Mouse (Mus musculus) lung, adult 2 months (tissue): ENCODE measurements around the gene Foxb2. TPM values are rescaled to one million over a fixed set of nuclear protein-coding genes. Genes with fewer than 3 reads are reported as not detected.

Experiments used
- DNase-seq: peaks from one replicate; pipeline ENCODE4 v3.0.0; 2022
- H3K4me1 ChIP-seq: fragments of 200-500 bp; 2 replicates; pipeline ENCODE4 v1.6.1; 2011; ENCODE audit warnings: low read length; ENCODE audit not compliant: control insufficient read depth, insufficient read depth
- H3K4me3 ChIP-seq: fragments of 200-500 bp; replicated peaks from 2 replicates; pipeline ENCODE3; 2011; ENCODE audit warnings: low read depth, mild to moderate bottlenecking, control low read depth, low read length; ENCODE audit errors: extremely low read depth
- CTCF ChIP-seq: fragments of 200-500 bp; IDR thresholded peaks from 2 replicates; pipeline ENCODE4 v1.5.1; 2011; ENCODE audit warnings: mild to moderate bottlenecking, low read length, control low read depth; ENCODE audit not compliant: insufficient read depth
- POLR2A ChIP-seq: fragments of 200-500 bp; IDR thresholded peaks from 2 replicates; pipeline ENCODE4 v1.6.1; 2011; ENCODE audit warnings: low read depth, mild to moderate bottlenecking, control low read depth, low read length, borderline replicate concordance; ENCODE audit errors: extremely low read depth
- WGBS: fragments of 180-500 bp; shearing (Covaris S2); methylation state at CpG from one replicate; pipeline ENCODE4 v1.1.7; 2018; 5-methylcytosine and 5-hydroxymethylcytosine counted together
- polyA plus RNA-seq: library from polyadenylated mRNA; depleted of rRNA; stranded (reverse); fragments of >200 nt; gene quantifications from 2 replicates; pipeline ENCODE4 v1.2.3, GENCODE M21; 2012; rRNA removed

Gene Foxb2
- polyA plus RNA-seq, result not detected in 2 replicates

DNA sequence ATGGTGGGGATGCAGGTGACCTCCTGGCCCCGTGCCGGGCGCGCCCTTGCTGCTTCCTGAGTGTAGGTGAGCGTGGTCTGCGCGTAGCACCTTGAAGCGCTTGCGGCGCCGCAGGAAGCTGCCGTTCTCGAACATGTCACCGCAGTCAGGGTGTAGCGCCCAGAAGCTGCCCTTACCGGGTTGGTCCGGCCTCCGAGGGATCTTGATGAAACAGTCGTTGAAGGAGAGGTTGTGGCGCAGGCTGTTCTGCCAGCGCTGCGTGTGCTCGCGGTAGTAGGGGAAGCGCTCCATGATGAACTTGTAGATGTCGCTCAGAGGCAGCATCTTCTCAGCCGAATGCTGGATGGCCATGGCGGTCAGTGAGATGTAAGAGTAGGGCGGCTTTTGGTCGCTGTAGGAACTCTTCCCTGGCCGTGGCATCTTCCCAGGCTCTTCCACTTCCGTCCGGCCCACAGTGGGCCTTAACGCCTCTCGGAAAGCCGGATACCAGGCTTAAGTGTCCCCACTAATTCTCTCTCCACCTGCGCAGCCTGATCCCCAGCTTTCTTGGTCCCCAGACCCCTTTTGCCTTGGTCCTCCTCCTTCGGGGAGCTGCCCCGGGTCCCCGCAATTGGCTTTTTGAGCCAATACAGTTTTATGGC is at the start of gene Foxb2:
TSS of gene Foxb2 (minus strand) at position 585 of the 641 bp plus-strand sequence.
- Histone ChIP-seq H3K4me1 (peaks cover 9% of the 10 kb centered on the region), H3K4me3 (peak within 1 kb of the TSS; percentile 18)
- WGBS, result 2% methylated on average over 40 of the region's 40 CpGs
- TF ChIP-seq POLR2A (no peak), CTCF (no peak)
- no peak for DNase-seq

DNA sequence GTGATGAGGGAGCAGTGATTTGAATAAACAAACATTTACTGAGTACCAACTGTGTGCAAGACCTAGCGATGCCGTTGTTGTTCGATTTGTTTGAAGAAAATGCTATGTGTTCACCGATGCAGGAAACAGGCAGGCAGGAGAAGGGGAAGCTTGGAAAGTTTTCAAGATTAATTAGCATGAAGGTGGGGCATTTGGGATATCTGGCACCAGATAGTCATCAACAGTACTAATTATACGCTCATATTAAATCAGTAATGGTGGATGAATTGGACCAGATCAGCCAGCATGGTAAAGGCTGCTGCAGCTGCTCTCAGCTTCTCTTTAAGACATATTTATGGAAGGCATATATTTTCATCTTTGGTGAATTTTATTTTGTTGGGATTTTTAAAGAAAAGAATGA is 37.9 kb upstream of the Foxb2 start:
- H3K4me1 ChIP-seq, result no peaks in the 10 kb centered on the region
- H3K4me3 ChIP-seq, result no peak overlapping the region
- TF ChIP-seq POLR2A (no peak), CTCF (no peak)
- DNase-seq, result no peak
- WGBS, result 77% methylated on average over 5 of the region's 5 CpGs

DNA sequence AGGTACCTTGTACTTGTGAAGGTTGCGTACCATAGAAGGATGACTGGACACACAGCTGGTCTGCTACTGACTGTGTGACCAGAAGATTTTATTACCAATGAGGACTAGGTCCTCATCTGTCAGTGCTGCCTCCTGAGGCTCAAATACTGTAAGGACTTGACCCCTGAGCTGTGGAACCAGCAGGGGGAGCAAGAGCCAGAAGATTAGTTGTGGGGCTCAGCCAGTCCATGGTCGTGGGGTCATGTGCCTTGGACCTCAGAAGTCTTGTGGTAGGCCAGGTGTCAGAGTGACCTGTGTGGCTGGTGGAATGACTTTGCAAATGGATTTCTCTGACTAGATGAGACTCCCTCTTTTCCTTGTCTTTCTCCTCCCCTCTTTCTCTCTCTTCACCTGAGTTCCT is 29.5 kb upstream of the Foxb2 start:
- WGBS, result 63% methylated on average over 2 of the region's 2 CpGs

DNA sequence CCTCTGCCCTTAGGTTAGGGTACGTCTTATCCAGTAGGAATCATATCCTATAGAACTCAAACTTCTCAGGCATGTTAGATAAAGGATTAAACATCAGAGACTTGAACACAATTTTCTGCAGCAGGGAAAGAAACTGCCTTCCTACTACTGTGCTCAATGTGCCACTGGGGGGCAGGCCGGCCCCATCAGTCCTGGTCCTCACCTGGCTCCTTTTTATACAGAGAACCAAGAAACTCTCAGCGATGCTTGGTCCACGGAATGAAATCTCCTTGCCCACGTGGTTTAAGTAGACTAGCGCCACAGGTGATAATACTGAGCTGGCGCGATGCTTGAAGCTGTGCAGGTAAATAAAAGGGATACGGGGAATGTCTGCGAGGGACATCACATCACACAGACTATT is 26.1 kb upstream of the Foxb2 start:
- WGBS, result 43% methylated on average over 10 of the region's 10 CpGs
- DNase-seq, result no peak
- H3K4me1 ChIP-seq, result no peaks in the 10 kb centered on the region
- no peak for TF ChIP-seq CTCF
- no peak for TF ChIP-seq POLR2A
- H3K4me3 ChIP-seq, result no peak overlapping the region

More for the DNA sequence above, 29.5 kb upstream of the Foxb2 start:
- peak; percentile 15 for DNase-seq
- no peak overlapping the region for H3K4me3 ChIP-seq
- TF ChIP-seq POLR2A (no peak), CTCF (peak; percentile 39; the same call in 1 of the 2 replicates)
- no peaks in the 10 kb centered on the region for H3K4me1 ChIP-seq

- H3K4me3 ChIP-seq, result no peak overlapping the region
- WGBS, result 80% methylated on average over 5 of the region's 5 CpGs
- DNase-seq, result no peak
- no peak for TF ChIP-seq POLR2A
- TF ChIP-seq CTCF, result no peak
- H3K4me1 ChIP-seq, result no peaks in the 10 kb centered on the region
These were observed 25.0 kb upstream of the Foxb2 start for GRCm38 (mm10) chr19:16898576-16898975.

DNA sequence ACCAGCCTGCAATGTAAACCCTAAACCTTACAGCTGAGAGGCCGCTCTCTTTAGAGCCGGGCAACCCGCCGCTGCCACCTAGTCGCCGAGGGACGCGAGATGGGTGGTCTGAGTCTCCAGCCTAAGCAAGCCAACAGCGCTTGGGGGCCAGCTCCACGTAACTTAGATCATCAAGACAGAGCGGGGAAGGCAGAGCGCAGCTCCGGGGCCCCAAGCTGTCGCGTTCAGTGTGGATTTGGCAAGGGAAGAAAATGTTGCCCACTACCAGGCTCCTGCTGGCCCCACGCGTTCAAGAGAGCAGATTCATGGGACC is 2.8 kb upstream of the Foxb2 start:
- peaks cover 9% of the 10 kb centered on the region for H3K4me1 ChIP-seq
- 2% methylated on average over 17 of the region's 17 CpGs for WGBS
- TF ChIP-seq POLR2A, result no peak
- no peak for TF ChIP-seq CTCF
- no peak overlapping the region for H3K4me3 ChIP-seq
- no peak for DNase-seq

DNA sequence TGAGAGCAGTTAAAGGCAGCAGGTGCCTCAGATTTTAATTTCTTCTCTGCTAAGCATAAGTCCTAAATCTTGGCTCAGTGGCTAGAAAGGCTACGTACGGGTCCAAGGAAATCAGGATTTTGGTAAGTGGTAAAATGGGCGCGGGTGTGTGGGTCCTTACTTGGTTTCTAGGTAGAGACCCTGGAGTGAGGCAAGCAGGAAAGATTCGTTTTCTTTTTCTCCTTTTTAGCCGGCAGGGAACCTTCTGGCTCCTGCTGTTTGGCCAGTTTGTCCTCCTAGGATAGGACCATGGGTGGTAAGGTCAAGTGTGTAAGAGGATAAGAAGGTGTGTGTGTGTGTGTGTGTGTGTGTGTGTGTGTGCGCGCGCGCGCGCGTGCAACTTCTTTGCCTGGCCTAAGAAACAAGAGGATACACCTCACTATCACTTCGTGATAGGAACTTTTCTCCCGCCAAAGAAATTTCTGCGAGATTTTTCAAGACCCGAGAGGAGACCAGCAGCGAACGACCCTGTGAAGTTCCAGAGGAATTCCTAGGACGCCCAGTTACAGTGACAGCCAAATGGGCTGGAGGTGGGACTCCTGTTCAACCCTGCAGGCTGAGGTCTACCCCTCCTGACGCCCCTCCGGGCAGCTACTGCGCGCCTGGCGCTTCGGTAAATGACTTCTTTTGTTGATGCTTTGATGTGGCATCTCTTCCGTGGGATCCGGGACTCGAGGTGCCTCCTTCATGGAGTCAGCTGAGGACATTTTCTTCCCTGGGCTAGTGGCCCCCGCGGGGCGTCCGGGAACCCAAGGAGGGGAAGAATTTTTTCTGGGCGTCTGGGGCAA is 2.2 kb upstream of the Foxb2 start:
- H3K4me1 ChIP-seq, result peaks cover 9% of the 10 kb centered on the region
- no peak overlapping the region for H3K4me3 ChIP-seq
- WGBS, result 2% methylated on average over 34 of the region's 34 CpGs
- TF ChIP-seq POLR2A, result no peak
- TF ChIP-seq CTCF, result no peak
- DNase-seq, result no peak

DNA sequence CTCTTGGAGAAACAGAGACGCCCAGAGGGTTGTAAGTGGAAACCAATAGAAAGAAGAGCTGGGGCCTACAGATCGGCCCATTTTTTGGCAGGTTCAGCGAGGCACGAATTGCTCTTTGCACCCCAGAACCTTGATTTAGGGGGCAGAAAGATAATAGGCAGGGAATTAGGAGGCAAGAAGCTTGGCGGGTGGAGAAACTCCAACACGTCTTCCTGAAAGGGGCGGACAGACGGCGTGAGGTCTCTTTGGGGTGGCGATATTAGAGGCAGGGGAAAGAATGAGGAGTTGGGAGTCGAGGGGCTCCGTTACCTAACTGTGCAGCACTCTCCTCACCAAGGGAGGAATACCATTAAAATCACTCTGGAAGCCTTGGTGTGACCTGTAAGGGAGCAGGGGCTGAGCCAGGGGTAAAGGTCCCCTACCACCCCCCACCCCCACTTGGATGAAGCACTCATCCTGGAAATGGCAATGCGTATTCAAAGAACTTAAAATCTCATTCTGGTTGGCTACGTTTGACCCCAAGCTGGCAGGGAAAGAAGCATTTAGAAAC is 1.5 kb upstream of the Foxb2 start:
- DNase-seq, result no peak
- H3K4me1 ChIP-seq, result peaks cover 9% of the 10 kb centered on the region
- no peak overlapping the region for H3K4me3 ChIP-seq
- 7% methylated on average over 14 of the region's 14 CpGs for WGBS
- no peak for TF ChIP-seq POLR2A
- TF ChIP-seq CTCF, result no peak

DNA sequence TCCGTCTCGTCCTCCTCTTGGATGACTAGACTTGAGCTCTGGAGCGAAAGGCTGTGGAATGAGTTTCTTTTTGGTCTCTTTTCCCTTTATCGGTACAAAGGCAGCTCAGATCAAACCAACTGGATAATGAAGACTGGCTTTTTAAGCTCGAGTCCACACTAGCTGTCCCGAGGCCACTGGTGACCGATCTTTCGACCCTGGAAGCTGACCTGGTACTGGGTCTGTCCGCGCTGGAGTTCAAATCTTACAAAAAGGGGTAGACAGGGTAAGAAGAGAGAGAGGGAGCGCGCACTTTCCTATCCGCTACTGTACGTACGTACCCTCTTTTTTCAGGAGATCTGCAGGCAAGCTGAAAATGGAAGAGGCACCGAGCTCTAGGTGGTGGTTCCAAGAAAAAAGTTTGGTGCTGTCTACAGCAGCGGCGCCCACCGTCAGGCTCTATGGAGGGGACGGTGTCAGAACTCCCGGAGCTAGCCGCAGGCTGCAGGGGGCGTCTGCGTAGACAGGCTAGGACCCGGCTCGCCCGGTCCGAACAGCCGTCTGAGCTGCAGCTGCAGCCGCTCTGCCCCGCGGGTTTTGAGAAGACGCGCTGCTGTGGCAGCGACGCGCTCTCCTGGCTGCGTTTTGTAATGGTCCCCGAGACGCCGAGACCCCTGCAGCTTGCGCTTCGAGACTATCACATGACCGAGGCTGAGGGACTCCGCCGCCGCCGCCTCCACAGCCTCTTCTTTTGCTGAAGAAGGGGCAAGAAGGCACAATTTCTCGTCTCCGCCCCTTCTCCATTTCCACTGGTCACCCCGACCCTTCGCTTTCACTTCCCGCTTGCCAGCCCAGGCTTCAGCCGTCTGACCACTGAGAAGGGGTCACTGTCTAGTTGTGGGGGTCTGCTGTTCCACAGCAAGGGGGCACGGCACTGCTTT is 597 bp upstream of the Foxb2 start:
- TF ChIP-seq POLR2A (no peak), CTCF (no peak)
- no peak for DNase-seq
- Histone ChIP-seq H3K4me3 (peak overlapping the region; percentile 10), H3K4me1 (peaks cover 9% of the 10 kb centered on the region)
- WGBS, result 3% methylated on average over 55 of the region's 55 CpGs
